Mouse (Mus musculus) midbrain, embryonic 13.5 days (tissue): Measurements from ENCODE around the gene Mrgpre. TPM values are rescaled to one million over a fixed set of nuclear protein-coding genes. Genes with fewer than 3 reads are reported as not detected.

Experiments
- ATAC-seq: fragments of 200-750 bp; cut with Nextera tagmentation; 2 replicates; pipeline ENCODE4 v1.8.0; 2017; ENCODE audit warnings: mild to moderate bottlenecking, moderate TSS enrichment, moderate library complexity
- H3K27ac ChIP-seq: fragments of 300-500 bp; sonication (generic); 2 replicates; pipeline ENCODE4 v1.5.1; 2015; ENCODE audit warnings: inconsistent platforms, mild to moderate bottlenecking, moderate library complexity
- H3K27me3 ChIP-seq: fragments of 300-500 bp; sonication (generic); 2 replicates; pipeline ENCODE4 v1.6.1; 2015; ENCODE audit warnings: mild to moderate bottlenecking, inconsistent platforms
- H3K36me3 ChIP-seq: fragments of 300-500 bp; sonication (generic); 2 replicates; pipeline ENCODE4 v1.6.1; 2015; ENCODE audit warnings: mild to moderate bottlenecking, inconsistent platforms
- H3K4me1 ChIP-seq: fragments of 300-500 bp; sonication (generic); replicated peaks from 2 replicates; pipeline ENCODE4 v1.6.1; 2015; ENCODE audit warnings: inconsistent platforms
- H3K4me2 ChIP-seq: fragments of 300-500 bp; sonication (generic); replicated peaks from 2 replicates; pipeline ENCODE4 v1.6.1; 2015; ENCODE audit warnings: moderate library complexity, mild to moderate bottlenecking, inconsistent platforms
- H3K4me3 ChIP-seq: fragments of 300-500 bp; sonication (generic); replicated peaks from 2 replicates; pipeline ENCODE4 v1.5.1; 2015; ENCODE audit warnings: mild to moderate bottlenecking, inconsistent platforms
- H3K9ac ChIP-seq: fragments of 300-500 bp; sonication (generic); replicated peaks from 2 replicates; pipeline ENCODE4 v1.6.1; 2015; ENCODE audit warnings: mild to moderate bottlenecking, inconsistent platforms
- H3K9me3 ChIP-seq: fragments of 300-500 bp; sonication (generic); 2 replicates; pipeline ENCODE4 v1.6.1; 2016; ENCODE audit warnings: mild to moderate bottlenecking, inconsistent platforms
- WGBS: fragments of 180-500 bp; shearing (Covaris S2); methylation state at CpG from one replicate; pipeline ENCODE4 v1.1.7; 2015; 5-methylcytosine and 5-hydroxymethylcytosine counted together
- polyA plus RNA-seq: library from polyadenylated mRNA; unstranded; fragments of >200 nt; fragmentation: Nextera tagmentation; extraction: Ambion mirVana; gene quantifications from 2 replicates; pipeline ENCODE4 v1.2.1, GENCODE M21; 2015

Gene Mrgpre
- polyA plus RNA-seq, 1 experiment from 2014 or later, result 3.8 TPM

- WGBS, result 88% methylated on average over 4 of the region's 4 CpGs
- H3K4me3 ChIP-seq, result no peak overlapping the region
- ATAC-seq, result no peak
- H3K36me3 ChIP-seq, result peaks cover 41% of the 10 kb centered on the region
- no peaks in the 10 kb centered on the region for H3K9me3 ChIP-seq
- H3K27me3 ChIP-seq, result no peaks in the 10 kb centered on the region
- H3K4me1 ChIP-seq, result peaks cover 17% of the 10 kb centered on the region
- H3K9ac ChIP-seq, result no peak overlapping the region
- no peak overlapping the region for H3K27ac ChIP-seq
- H3K4me2 ChIP-seq, result no peak overlapping the region
Measured at GRCm38 (mm10) chr7:143819201-143819600, 34.9 kb upstream of the Mrgpre start.

- Histone ChIP-seq H3K9me3 (no peaks in the 10 kb centered on the region), H3K27me3 (no peaks in the 10 kb centered on the region), H3K4me1 (no peaks in the 10 kb centered on the region), H3K4me2 (no peak overlapping the region), H3K27ac (no peak overlapping the region), H3K4me3 (no peak overlapping the region), H3K36me3 (peaks cover 87% of the 10 kb centered on the region), H3K9ac (no peak overlapping the region)
- 31% methylated on average over 1 of the region's 1 CpGs for WGBS
- ATAC-seq, result no peak
Measured at GRCm38 (mm10) chr7:143808909-143809308, 24.6 kb upstream of the Mrgpre start.

- ATAC-seq, result no peak
- Histone ChIP-seq H3K9me3 (no peaks in the 10 kb centered on the region), H3K4me2 (no peak overlapping the region), H3K36me3 (peaks cover 88% of the 10 kb centered on the region), H3K27me3 (no peaks in the 10 kb centered on the region), H3K9ac (no peak overlapping the region), H3K4me3 (no peak overlapping the region), H3K4me1 (no peaks in the 10 kb centered on the region), H3K27ac (no peak overlapping the region)
- WGBS, result 76% methylated on average over 5 of the region's 5 CpGs
Measured at GRCm38 (mm10) chr7:143805199-143805624, 20.9 kb upstream of the Mrgpre start.

DNA sequence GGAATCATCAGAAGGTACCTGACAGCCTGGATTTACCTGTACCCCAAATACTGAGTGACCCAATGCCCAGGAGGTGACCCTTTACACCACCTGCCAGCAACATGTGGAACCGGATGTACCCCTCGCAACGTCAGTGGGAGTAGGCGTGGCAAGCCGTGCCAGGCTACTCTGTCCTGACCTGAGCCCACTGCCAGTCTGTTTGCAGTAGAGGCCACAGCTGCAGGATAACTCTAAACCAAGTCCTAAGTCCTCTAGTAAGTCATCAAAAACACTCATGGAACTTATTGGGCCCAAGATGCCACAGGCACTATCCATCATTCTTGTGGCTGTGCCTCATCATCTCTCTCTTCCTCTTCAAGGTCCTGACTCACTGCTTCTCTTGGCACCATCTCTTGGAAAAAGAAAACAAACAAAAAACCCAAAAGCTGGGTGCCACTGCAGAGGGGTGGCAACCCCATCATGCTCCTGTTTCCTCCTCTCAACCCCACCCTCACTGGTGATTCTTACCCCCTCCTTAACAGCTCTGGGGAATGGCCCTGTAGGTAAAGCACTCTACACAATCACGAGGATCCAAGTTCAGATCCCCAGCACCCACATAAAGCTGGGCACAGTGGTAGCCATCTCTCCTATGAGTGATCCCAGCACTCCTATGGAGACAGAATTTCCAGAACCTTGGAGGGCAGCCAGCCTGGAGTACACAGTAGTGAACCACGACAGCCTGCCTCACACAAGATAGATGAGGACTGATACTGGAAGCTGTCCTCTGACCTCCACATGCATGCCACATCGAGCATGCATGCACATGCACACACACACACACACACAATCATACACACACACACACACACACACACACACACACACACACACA is 17.1 kb upstream of the Mrgpre start:
- Histone ChIP-seq H3K27me3 (no peaks in the 10 kb centered on the region), H3K9ac (no peak overlapping the region), H3K4me2 (no peak overlapping the region), H3K4me1 (no peaks in the 10 kb centered on the region), H3K36me3 (peaks cover 97% of the 10 kb centered on the region), H3K9me3 (no peaks in the 10 kb centered on the region), H3K4me3 (no peak overlapping the region), H3K27ac (no peak overlapping the region)
- WGBS, result 89% methylated on average over 8 of the region's 8 CpGs
- ATAC-seq, result no peak

DNA sequence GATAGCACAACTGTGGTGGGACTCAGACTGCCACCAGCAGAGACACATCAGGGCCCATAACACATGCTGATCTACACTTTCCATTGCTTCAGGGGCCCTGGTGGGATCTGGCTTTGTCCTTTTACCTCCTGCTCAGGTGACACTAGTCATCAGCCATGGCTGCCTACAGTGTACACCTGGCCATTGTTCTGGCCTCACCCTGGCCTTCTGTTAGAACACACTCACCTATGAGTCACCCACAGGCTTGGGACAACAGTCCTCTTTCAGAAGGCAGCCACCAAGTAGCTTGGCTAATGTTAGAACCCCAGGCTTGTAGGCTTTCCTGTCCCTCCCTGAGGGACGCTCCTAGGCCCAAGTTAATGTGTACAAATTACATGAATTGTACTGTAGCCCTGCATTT is 16.5 kb upstream of the Mrgpre start:
- ATAC-seq, result no peak
- Histone ChIP-seq H3K4me2 (no peak overlapping the region), H3K4me3 (no peak overlapping the region), H3K27me3 (no peaks in the 10 kb centered on the region), H3K4me1 (no peaks in the 10 kb centered on the region), H3K9me3 (no peaks in the 10 kb centered on the region), H3K9ac (no peak overlapping the region), H3K36me3 (peaks cover 97% of the 10 kb centered on the region), H3K27ac (no peak overlapping the region)
- WGBS, result 95% methylated on average over 1 of the region's 1 CpGs

DNA sequence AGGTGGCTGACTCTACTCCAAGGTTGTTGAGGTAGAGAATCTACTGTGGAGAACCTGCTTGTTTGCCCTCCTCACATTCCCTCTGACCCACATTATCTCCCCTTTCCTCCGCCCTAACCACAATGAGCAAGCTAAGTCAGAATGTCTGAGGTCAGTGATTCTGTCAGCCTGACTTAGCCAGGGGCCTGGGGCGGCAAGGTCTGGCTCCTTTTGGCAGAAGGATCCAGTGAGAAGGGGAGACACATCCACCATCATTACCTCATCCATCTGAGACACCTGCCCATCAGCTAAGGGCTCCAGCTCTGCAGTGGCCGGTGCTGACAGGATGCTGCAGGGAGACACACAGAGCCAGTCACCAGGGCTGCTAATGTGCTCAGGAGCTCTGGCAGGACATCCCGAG is 14.5 kb upstream of the Mrgpre start:
- H3K9ac ChIP-seq, result no peak overlapping the region
- H3K9me3 ChIP-seq, result no peaks in the 10 kb centered on the region
- no peak for ATAC-seq
- no peak overlapping the region for H3K4me2 ChIP-seq
- H3K4me1 ChIP-seq, result no peaks in the 10 kb centered on the region
- no peak overlapping the region for H3K27ac ChIP-seq
- H3K27me3 ChIP-seq, result no peaks in the 10 kb centered on the region
- no peak overlapping the region for H3K4me3 ChIP-seq
- peaks cover 89% of the 10 kb centered on the region for H3K36me3 ChIP-seq
- 95% methylated on average over 4 of the region's 4 CpGs for WGBS

GRCm38 (mm10) chr7:143793121-143793520 is 8.8 kb upstream of the Mrgpre start:
- ATAC-seq, result no peak
- H3K36me3 ChIP-seq, result peaks cover 35% of the 10 kb centered on the region
- WGBS, result 62% methylated on average over 4 of the region's 4 CpGs
- H3K9ac ChIP-seq, result no peak overlapping the region
- H3K4me2 ChIP-seq, result no peak overlapping the region
- no peaks in the 10 kb centered on the region for H3K27me3 ChIP-seq
- H3K27ac ChIP-seq, result no peak overlapping the region
- H3K9me3 ChIP-seq, result no peaks in the 10 kb centered on the region
- H3K4me3 ChIP-seq, result no peak overlapping the region
- H3K4me1 ChIP-seq, result no peaks in the 10 kb centered on the region

- H3K36me3 ChIP-seq, result peaks cover 28% of the 10 kb centered on the region
- WGBS, result 87% methylated on average over 6 of the region's 6 CpGs
- ATAC-seq, result no peak
- H3K9me3 ChIP-seq, result no peaks in the 10 kb centered on the region
- H3K4me3 ChIP-seq, result no peak overlapping the region
- H3K27ac ChIP-seq, result no peak overlapping the region
- H3K27me3 ChIP-seq, result no peaks in the 10 kb centered on the region
- no peaks in the 10 kb centered on the region for H3K4me1 ChIP-seq
- H3K9ac ChIP-seq, result no peak overlapping the region
- H3K4me2 ChIP-seq, result no peak overlapping the region
Measured at GRCm38 (mm10) chr7:143792336-143792985, 8.2 kb upstream of the Mrgpre start.

- no peaks in the 10 kb centered on the region; the same call in 1 of the 2 replicates for H3K27me3 ChIP-seq
- H3K27ac ChIP-seq, result peak overlapping the region; percentile 79
- peak overlapping the region; percentile 74 for H3K9ac ChIP-seq
- peak overlapping the region; percentile 52 for H3K4me3 ChIP-seq
- peak; percentile 80 for ATAC-seq
- peak overlapping the region; percentile 76 for H3K4me2 ChIP-seq
- 10% methylated on average over 6 of the region's 6 CpGs for WGBS
- H3K9me3 ChIP-seq, result no peaks in the 10 kb centered on the region
- no peaks in the 10 kb centered on the region for H3K36me3 ChIP-seq
- H3K4me1 ChIP-seq, result peaks cover 30% of the 10 kb centered on the region
Measured at GRCm38 (mm10) chr7:143783378-143783995, 813 bp downstream of the Mrgpre start.

DNA sequence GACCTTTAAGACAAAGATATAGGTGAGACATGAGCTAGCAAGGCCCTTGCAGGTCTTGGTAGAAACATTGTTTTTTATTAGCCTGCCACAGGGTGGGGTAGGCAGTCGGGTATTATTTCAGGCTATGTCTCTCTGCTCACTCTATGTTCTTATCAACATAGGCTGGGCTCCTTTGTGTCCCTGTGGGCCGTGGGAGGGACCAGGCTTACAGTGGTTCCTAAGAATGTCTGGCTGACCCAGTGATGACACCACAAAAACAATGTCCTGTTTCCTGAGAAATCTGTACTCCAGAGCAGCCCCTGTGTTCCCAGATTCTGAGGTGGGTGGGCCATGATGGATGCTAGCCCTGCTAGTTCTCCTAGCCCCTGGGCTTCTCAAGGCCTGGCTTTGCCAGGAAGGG is 6.9 kb downstream of the Mrgpre start:
- Histone ChIP-seq H3K4me3 (no peak overlapping the region), H3K36me3 (no peaks in the 10 kb centered on the region), H3K9ac (no peak overlapping the region), H3K4me1 (0 out of 2 replicates have a peak, but pooled peaks cover under 1% of the 10 kb centered on the region), H3K27ac (no peak overlapping the region), H3K9me3 (no peaks in the 10 kb centered on the region), H3K27me3 (no peaks in the 10 kb centered on the region), H3K4me2 (no peak overlapping the region)
- ATAC-seq, result no peak
- 72% methylated on average over 2 of the region's 2 CpGs for WGBS

DNA sequence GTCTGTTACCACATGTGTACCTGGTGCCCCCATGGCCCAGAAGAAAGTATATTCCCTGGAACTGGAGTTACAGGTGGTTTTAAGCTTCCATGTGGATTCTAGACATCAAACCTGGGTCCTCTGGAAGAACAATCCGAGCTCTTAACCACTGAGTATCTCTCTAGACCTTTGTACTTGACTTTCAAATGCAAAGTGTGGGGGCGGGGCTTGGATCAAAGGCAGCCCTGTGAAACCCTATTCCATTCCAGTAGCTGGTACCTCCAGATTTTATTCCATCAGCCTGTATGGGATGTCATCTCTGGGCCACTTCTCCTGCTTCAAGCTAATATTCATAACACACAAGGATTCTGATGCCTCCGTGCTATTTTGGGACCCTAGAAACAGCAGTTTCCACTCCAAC is 8.2 kb downstream of the Mrgpre start:
- Histone ChIP-seq H3K27me3 (no peaks in the 10 kb centered on the region), H3K9ac (no peak overlapping the region), H3K4me3 (no peak overlapping the region), H3K9me3 (no peaks in the 10 kb centered on the region), H3K27ac (no peak overlapping the region), H3K4me1 (no peaks in the 10 kb centered on the region), H3K36me3 (no peaks in the 10 kb centered on the region), H3K4me2 (no peak overlapping the region)
- no peak for ATAC-seq
- WGBS, result 33% methylated on average over 3 of the region's 3 CpGs

GRCm38 (mm10) chr7:143769461-143769860 is 14.8 kb downstream of the Mrgpre start:
- Histone ChIP-seq H3K4me2 (no peak overlapping the region), H3K27me3 (peaks cover 12% of the 10 kb centered on the region), H3K9me3 (no peaks in the 10 kb centered on the region), H3K4me3 (no peak overlapping the region), H3K9ac (no peak overlapping the region), H3K4me1 (no peaks in the 10 kb centered on the region), H3K36me3 (no peaks in the 10 kb centered on the region), H3K27ac (no peak overlapping the region)
- no peak for ATAC-seq
- 71% methylated on average over 1 of the region's 1 CpGs for WGBS
